Mouse (Mus musculus): ENCODE results near the gene B2m.

- TF ChIP-seq CTCF (conservative IDR thresholded peaks at IDR 0.05; ENCODE audit: low read length), result no peak
- no peak for TF ChIP-seq POU5F1 (IDR thresholded peaks at IDR 0.05; ENCODE audit: borderline replicate concordance, low read length)
- no peak for TF ChIP-seq NANOG (IDR thresholded peaks at IDR 0.05; ENCODE audit: borderline replicate concordance, low read length)
These were observed 1.8 kb downstream of the B2m start for GRCm38 (mm10) chr2:122149316-122149715.
